Mouse (Mus musculus) heart, adult 2 months (tissue): ENCODE results near the gene Sec14l5. TPM values are rescaled to one million over a fixed set of nuclear protein-coding genes. Genes with fewer than 3 reads are reported as not detected.
"Not testable (repeated sequence)": the region's sequence is repeated elsewhere in the genome, so short reads cannot be mapped to it uniquely, and the experiment has no call there.

ENCODE experiments used
- DNase-seq, 2 experiments: peaks; one replicate each; pipeline ENCODE4 v3.0.0; 2021
- H3K27ac ChIP-seq: fragments of 200-600 bp; 2 replicates; pipeline ENCODE4 v1.8.1; 2022
- H3K27me3 ChIP-seq: fragments of 200-500 bp; 2 replicates; pipeline ENCODE4 v1.6.1; 2012; ENCODE audit warnings: mild to moderate bottlenecking, low read length, inconsistent platforms, mixed read lengths; ENCODE audit not compliant: control insufficient read depth, insufficient read depth
- H3K36me3 ChIP-seq: fragments of 200-500 bp; 2 replicates; pipeline ENCODE4 v1.6.1; 2012; ENCODE audit warnings: low read length, inconsistent platforms; ENCODE audit not compliant: control insufficient read depth, insufficient read depth
- H3K4me1 ChIP-seq: fragments of 200-500 bp; 2 replicates; pipeline ENCODE4 v1.6.1; 2011; ENCODE audit warnings: low read length; ENCODE audit not compliant: control insufficient read depth, insufficient read depth
- H3K4me3 ChIP-seq: fragments of 200-600 bp; 2 replicates; pipeline ENCODE4 v1.8.1; 2022
- H3K79me2 ChIP-seq: fragments of 200-500 bp; replicated peaks from 2 replicates; pipeline ENCODE4 v1.6.1; 2012; ENCODE audit warnings: mild to moderate bottlenecking, inconsistent platforms, low read length, moderate library complexity, mixed read lengths; ENCODE audit not compliant: control insufficient read depth, insufficient read depth
- H3K9ac ChIP-seq: fragments of 200-500 bp; 2 replicates; pipeline ENCODE4 v1.6.1; 2012; ENCODE audit warnings: low read depth, mild to moderate bottlenecking, control low read depth, inconsistent platforms, low read length, mixed read lengths
- CTCF ChIP-seq: fragments of 200-600 bp; IDR thresholded peaks from 2 replicates; pipeline ENCODE4 v1.8.1; 2022; ENCODE audit warnings: antibody characterized with exemption, mild to moderate bottlenecking, moderate library complexity
- EP300 ChIP-seq: fragments of 200-500 bp; IDR thresholded peaks from 2 replicates; pipeline ENCODE4 v1.6.1; 2011; ENCODE audit warnings: low read depth, low read length, control low read depth; ENCODE audit not compliant: insufficient read depth
- POLR2A ChIP-seq: fragments of 200-500 bp; IDR thresholded peaks from 2 replicates; pipeline ENCODE4 v1.6.1; 2011; ENCODE audit warnings: mild to moderate bottlenecking, low read depth, low read length, control low read depth; ENCODE audit not compliant: insufficient read depth
- WGBS: fragments of 180-500 bp; shearing (Covaris S2); methylation state at CpG from one replicate; pipeline ENCODE4 v1.1.7; 2018; 5-methylcytosine and 5-hydroxymethylcytosine counted together
- intact Hi-C: fragments of 180-260 bp; cut with DNase I; formaldehyde crosslinking; loops from one replicate; pipeline ENCODE4 v1.15.1; 2025
- polyA plus RNA-seq: library from polyadenylated mRNA; depleted of rRNA; stranded (reverse); fragments of >200 nt; gene quantifications from 2 replicates; pipeline ENCODE4 v1.2.3, GENCODE M21; 2012
- total RNA-seq, 2 experiments: library from RNA; stranded (reverse); gene quantifications; 2 replicates each; pipeline ENCODE4 v1.2.3; 2021

Sec14l5 gene
- total and polyA plus RNA-seq, 3 experiments, result 0.73 to 2.1 (median 0.78) TPM

DNA sequence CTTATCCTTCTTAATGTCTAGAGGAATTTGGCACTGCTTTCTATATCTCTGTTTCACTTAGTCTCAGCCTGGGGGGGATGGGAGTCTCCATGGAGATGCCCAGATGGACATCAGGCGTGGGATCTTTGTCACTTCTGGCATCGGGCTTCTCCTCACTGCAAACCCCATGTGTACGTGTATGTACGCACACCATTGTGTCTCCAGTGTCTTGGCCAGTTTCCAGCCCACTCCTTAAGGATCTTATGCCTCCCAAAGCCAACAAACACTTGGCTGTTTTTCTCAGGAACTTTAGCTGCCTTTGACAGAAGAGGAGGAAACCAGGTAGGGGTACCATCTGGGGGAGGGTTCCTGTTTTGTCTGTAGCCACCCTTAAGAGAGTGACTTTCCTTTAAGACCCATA is 74.5 kb downstream of the Sec14l5 start:
- WGBS, result 36% methylated on average over 4 of the region's 4 CpGs
- H3K79me2 ChIP-seq, result no peaks in the 10 kb centered on the region
- intact Hi-C loops, result no loop called here
- peak overlapping the region; percentile 48 for H3K4me3 ChIP-seq
- TF ChIP-seq POLR2A, result no peak
- TF ChIP-seq EP300, result no peak
- no peak for TF ChIP-seq CTCF
- H3K27ac ChIP-seq, result peak overlapping the region; percentile 78
- H3K27me3 ChIP-seq, result no peaks in the 10 kb centered on the region
- peak in 1 of 2 experiments; percentile 30 for DNase-seq
- no peak overlapping the region for H3K9ac ChIP-seq
- peaks cover 3% of the 10 kb centered on the region for H3K4me1 ChIP-seq
- no peaks in the 10 kb centered on the region for H3K36me3 ChIP-seq

DNA sequence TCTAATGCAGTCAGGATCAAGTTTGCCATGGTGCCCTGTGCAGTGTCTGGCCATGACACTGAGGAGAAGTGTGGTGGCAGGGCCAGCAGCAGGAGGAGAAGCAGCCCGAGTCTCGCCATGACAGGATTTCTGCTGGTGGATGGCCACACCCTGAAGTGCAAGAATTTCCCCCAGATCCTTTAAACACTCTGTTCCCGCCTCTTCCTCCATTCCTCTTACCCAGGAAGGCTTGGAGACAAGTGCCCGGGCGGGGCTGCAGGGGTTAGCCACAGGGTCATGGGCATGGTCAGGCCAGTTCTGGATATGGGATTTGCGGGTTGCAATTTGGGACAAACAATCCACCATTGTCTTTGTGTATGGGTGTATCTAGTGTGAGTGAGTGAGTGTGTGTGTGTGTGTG is 75.2 kb downstream of the Sec14l5 start, which contains the start of gene AU021092:
TSS of gene AU021092 (minus strand) at position 160 of the 400 bp plus-strand sequence.
- TF ChIP-seq CTCF, result no peak
- peak; percentile 50 for TF ChIP-seq POLR2A

DNA sequence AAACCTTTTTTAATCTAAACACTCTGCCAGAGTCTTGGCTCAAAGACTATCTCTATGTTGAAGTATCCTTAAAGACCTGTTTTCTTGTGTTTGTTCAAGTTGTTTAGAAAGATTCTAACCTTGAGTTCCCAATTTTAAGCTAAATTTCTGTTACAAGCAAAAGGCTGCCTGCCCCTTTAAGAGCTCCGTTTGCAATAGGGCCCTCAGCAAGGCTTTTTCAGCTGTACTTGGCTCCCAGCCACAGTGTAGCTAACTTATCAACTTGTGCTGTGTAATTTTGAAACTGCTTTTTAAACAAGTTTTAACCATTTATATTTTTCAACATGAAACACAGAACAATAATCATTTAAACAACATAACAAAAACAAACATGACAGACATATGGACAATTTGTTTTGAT is 79.6 kb downstream of the Sec14l5 start:
- H3K4me1 ChIP-seq, H3K9ac ChIP-seq, H3K4me3 ChIP-seq, H3K79me2 ChIP-seq, H3K27me3 ChIP-seq, H3K36me3 ChIP-seq, H3K27ac ChIP-seq, intact Hi-C loops, DNase-seq: not testable (repeated sequence)
- 2% methylated on average over 1 of the region's 1 CpGs for WGBS

More for the DNA sequence above, 75.2 kb downstream of the Sec14l5 start, which contains the start of gene AU021092:
- Histone ChIP-seq H3K79me2 (no peaks in the 10 kb centered on the region), H3K4me3 (peak within 1 kb of the TSS; percentile 48), H3K27me3 (no peaks in the 10 kb centered on the region), H3K9ac (no peak within 1 kb of the TSS; the same call in 1 of the 2 replicates), H3K36me3 (no peaks in the 10 kb centered on the region), H3K27ac (peak within 1 kb of the TSS; percentile 78), H3K4me1 (no peaks in the 10 kb centered on the region; the same call in 1 of the 2 replicates)
- DNase-seq, result peak; percentile 43 to 45
- intact Hi-C loops, result no loop called here
- WGBS, result 49% methylated on average over 6 of the region's 6 CpGs

DNA sequence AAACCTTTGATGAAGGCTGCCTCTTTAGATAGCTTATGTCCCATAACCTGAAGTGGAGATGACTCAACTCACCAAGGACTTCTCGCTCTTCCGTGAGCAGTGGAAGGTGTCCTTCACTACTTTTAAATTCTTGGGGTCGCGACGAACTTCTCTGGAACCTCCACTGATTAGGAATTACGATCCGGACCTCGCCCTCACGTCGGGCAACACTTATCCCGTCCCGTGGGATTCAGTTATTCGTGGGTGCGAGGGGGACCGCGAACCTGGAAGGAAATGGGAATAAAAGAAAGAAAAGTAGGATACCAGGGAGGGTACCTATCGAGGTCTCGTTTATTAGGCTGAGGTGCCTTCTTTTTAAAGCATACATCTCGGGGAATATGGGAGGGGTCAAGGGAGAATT is 80.6 kb downstream of the Sec14l5 start:
- H3K36me3 ChIP-seq, H3K79me2 ChIP-seq, H3K9ac ChIP-seq, H3K4me1 ChIP-seq, intact Hi-C loops, DNase-seq, H3K4me3 ChIP-seq, H3K27ac ChIP-seq, H3K27me3 ChIP-seq: not testable (repeated sequence)
- 63% methylated on average over 19 of the region's 19 CpGs for WGBS

DNA sequence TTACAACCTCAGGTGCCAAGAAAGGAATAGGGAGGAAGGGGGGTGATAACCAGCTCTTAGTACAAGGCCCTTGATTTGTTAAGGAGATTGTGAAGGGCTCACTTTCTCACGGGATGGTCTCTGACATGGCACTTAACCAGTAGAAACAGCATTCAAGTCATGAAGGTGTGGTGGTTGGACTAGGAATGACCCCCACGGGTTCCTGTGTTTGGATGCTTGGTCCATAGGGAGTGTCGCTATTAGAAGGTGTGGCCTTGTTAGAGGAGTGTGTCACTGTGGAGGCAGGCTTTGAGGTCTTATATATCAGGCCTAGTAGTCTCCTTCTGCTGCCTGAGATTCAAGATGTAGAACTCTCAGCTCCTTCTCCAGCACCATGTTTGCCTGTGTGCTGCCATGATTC is 81.2 kb downstream of the Sec14l5 start:
- H3K27me3 ChIP-seq, intact Hi-C loops, H3K27ac ChIP-seq, H3K79me2 ChIP-seq, H3K4me1 ChIP-seq, DNase-seq, H3K9ac ChIP-seq, H3K4me3 ChIP-seq, H3K36me3 ChIP-seq: not testable (repeated sequence)
- WGBS, result 72% methylated on average over 3 of the region's 3 CpGs

DNA sequence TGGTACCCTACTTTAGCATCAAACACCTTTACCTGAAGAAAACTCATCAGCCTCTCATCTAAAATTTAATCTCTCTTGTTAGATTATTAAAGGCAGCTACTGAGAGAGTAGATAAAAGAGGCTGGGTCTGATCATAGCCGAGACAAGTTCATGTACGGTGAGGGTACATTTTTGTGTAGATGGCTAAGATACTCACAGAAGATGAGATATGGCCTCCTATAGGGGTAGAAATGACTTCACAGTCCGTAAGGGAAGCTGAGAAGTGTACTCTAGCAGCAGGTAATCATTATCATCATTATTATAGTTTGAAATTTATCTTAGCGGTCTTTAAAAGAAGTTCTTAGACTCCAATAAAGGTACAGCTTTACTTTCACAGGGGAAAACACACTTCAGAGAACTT is 86.1 kb downstream of the Sec14l5 start:
- 76% methylated on average over 4 of the region's 4 CpGs for WGBS
- TF ChIP-seq POLR2A (no peak), EP300 (no peak)
- Histone ChIP-seq H3K36me3 (no peaks in the 10 kb centered on the region), H3K27ac (peak overlapping the region; percentile 72), H3K79me2 (no peaks in the 10 kb centered on the region), H3K4me1 (peaks cover 2% of the 10 kb centered on the region), H3K27me3 (no peaks in the 10 kb centered on the region), H3K4me3 (peak overlapping the region; percentile 25), H3K9ac (no peak overlapping the region)
- DNase-seq, result no peak
- intact Hi-C loops, result no loop called here
